Mouse (Mus musculus) layer of hippocampus, postnatal 14 days (tissue): ENCODE measurements around the gene Olfr1501. TPM values are rescaled to one million over a fixed set of nuclear protein-coding genes. Genes with fewer than 3 reads are reported as not detected.
"Not testable (repeated sequence)": the region's sequence is repeated elsewhere in the genome, so short reads cannot be mapped to it uniquely, and the experiment has no call there.

Experiments used
- DNase-seq, 2 experiments: peaks; one replicate each; pipeline ENCODE4 v3.0.0; 2021 to 2022; ENCODE audit warnings: low spot score in 2 of 2, mixed read lengths in 1 of 2
- long read RNA-seq, 2 experiments: library from polyadenylated mRNA; stranded (forward); transcript quantifications; one replicate each; pipeline ENCODE4 v2.0.0; 2021
- total RNA-seq, 2 experiments: library from RNA; stranded (reverse); gene quantifications; 2 replicates each; pipeline ENCODE4 v1.2.3; 2021

Olfr1501 gene
- total RNA-seq = not detected
- long read RNA-seq, experiment 1 = 0 reads
- long read RNA-seq, experiment 2 = 0 reads

DNA sequence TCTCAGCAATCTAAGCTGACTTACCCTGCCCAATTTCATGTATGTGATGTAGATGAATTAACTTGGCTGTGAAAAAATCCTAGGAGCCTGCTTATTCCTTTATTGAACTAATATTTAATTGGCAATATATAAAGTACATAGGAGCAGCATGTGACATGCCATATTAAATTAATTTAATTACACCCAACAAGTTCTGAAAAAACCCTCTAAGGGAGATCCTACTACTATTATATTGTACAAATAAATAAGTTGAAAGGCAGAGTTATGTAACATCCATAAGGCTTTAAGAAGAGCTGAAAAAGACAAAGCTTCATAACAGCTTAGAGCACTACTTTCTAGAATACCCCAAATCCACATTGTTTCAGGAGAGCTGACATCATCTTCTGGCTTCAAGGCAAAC lies at the start of gene Olfr1501:
Olfr1501 (minus strand) TSS at position 101 of the 400 bp plus-strand sequence.
- not testable (repeated sequence) for DNase-seq

DNA sequence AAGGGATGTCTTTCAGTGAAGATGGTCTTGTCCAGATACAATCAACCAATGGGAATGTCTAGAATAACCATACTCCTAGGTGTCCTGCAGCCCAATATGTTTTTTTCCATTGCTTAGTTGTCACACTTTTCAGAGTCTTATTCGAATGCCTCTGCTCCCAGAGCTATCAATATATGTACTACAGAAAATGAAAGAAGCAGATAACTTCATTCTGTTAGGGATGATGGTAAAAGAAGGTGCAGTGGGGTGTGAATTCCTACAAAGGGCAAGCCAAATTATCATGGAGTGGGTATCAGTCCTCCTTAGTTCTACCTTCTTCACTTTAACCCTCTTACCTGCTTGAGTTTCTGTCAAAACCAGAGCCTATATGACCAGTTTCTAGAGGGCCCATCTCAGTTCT lies 47.3 kb upstream of the Olfr1501 start, which contains the start of gene Olfr1504:
Olfr1504 (minus strand) TSS at position 101 of the 400 bp plus-strand sequence.
- no peak for DNase-seq

GRCm38 (mm10) chr19:13861495-13861894 lies 11.0 kb upstream of the Olfr1501 start, which contains the start of gene Olfr1502:
Gene Olfr1502, plus strand, starts transcription at chr19:13861795.
- DNase-seq = no peak

GRCm38 (mm10) chr19:13830388-13830787 lies 20.1 kb downstream of the Olfr1501 start, which contains the start of gene Olfr1500:
Gene Olfr1500, minus strand, starts transcription at chr19:13830488.
- DNase-seq = no peak

- no peak for DNase-seq
Observed at GRCm38 (mm10) chr19:13828447-13828846, 22.0 kb downstream of the Olfr1501 start.

GRCm38 (mm10) chr19:13820847-13821246 lies 29.6 kb downstream of the Olfr1501 start:
- DNase-seq = no peak

DNA sequence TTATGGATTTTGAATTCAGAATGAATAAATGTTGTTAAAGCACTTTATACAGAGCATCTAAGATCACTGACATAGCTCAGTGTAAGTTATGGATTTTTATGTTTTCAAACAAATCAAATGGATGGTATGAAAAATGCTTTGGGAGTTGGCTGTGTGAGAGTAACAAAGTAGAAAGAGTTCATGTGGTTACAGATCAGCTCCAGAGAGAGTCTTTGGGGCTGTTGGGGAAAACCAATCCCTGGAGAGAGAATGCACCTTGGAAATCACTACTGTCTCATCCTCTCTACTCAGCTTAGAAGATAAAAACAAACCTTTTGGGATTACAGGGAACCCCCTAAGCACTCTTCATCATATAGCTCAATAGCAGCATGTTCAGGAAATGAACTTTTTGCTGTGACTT lies 31.1 kb downstream of the Olfr1501 start, which contains the start of gene Olfr1499:
Olfr1499 (minus strand) TSS at position 101 of the 400 bp plus-strand sequence.
- DNase-seq = no peak

- peak in 1 of 2 experiments; percentile 46 for DNase-seq
Observed at GRCm38 (mm10) chr19:13818827-13819226, 31.7 kb downstream of the Olfr1501 start.

DNA sequence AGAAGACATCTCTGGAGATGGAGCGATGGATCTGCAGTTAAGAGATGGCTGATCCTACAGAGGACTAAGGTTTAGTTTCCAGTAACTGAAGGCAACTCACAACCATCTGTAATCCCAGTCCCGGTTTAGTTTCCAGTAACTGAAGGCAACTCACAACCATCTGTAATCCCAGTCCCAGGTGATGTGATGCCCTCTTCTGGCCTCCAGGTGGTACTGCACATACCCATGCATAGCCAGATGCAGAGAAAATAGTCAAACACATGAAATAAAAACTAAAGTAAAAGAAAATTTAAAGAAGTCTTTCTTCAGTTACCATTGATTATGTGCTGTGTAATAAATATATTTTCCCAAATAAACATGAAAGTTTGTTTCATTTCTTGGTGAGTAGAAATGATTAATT lies 37.7 kb downstream of the Olfr1501 start:
- DNase-seq = no peak

DNA sequence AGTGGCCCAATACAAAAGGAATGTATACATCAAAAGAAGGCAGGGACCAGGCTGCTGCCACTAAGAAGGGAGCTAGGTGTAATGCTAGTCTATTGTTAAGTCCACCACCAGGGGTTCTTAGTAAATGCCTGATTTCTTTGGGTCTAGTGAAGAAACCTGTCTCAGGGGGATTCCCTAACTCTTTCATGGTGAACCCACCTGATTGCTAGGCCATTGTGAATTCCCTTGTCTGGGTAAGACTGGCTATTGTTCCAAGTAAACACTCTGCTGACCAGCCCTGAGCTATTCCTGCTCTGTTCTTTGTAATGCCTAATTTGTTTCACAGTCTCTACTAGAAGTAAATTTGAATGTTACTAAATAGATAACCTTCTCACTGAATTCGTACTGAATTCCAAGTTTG lies 45.0 kb downstream of the Olfr1501 start:
- not testable (repeated sequence) for DNase-seq

GRCm38 (mm10) chr19:13798102-13798501 lies 52.4 kb downstream of the Olfr1501 start, which contains the start of gene Olfr1497:
Gene Olfr1497, minus strand, starts transcription at chr19:13798202.
- DNase-seq = no peak

Other genes starting within 250 kb of the Olfr1501 start
- not detected for gene Olfr1487, start 233.3 kb downstream of the Olfr1501 start, total RNA-seq
- gene Olfr1489, start 219.1 kb downstream of the Olfr1501 start, total RNA-seq = not detected
- not detected for gene Olfr1490, start 199.6 kb downstream of the Olfr1501 start, total RNA-seq
- gene Olfr1491, start 153.4 kb downstream of the Olfr1501 start, total RNA-seq = not detected
- not detected for gene Olfr1493-ps1, start 127.4 kb downstream of the Olfr1501 start, total RNA-seq
- gene Olfr1494, start 111.0 kb downstream of the Olfr1501 start, total RNA-seq = not detected
- gene Olfr1495, start 86.1 kb downstream of the Olfr1501 start, total RNA-seq = not detected
- not detected for gene Olfr1496, start 72.8 kb downstream of the Olfr1501 start, total RNA-seq
- gene Olfr1497, start 52.5 kb downstream of the Olfr1501 start, total RNA-seq = not detected
- not detected for gene Olfr1499, start 31.2 kb downstream of the Olfr1501 start, total RNA-seq
- gene Olfr1500, start 20.2 kb downstream of the Olfr1501 start, total RNA-seq = not detected
- not detected for gene Olfr1502, start 11.1 kb upstream of the Olfr1501 start, total RNA-seq
- not detected for gene Olfr1504, start 47.2 kb upstream of the Olfr1501 start, total RNA-seq
- gene Olfr1505, start 62.8 kb upstream of the Olfr1501 start, total RNA-seq = not detected